Mouse (Mus musculus) large intestine, adult 2 months (tissue): ENCODE measurements around the gene Pmpcb. TPM values are rescaled to one million over a fixed set of nuclear protein-coding genes. Genes with fewer than 3 reads are reported as not detected.

Experiments
- DNase-seq: peaks from one replicate; pipeline ENCODE4 v3.0.0-alpha.2; 2012; ENCODE audit warnings: low read depth, low spot score
- WGBS: fragments of 180-500 bp; shearing (Covaris S2); methylation state at CpG from one replicate; pipeline ENCODE4 v1.1.7; 2018; 5-methylcytosine and 5-hydroxymethylcytosine counted together
- polyA plus RNA-seq: library from polyadenylated mRNA; depleted of rRNA; stranded (reverse); fragments of >200 nt; gene quantifications from 2 replicates; pipeline ENCODE4 v1.2.3, GENCODE M21; 2012; rRNA removed

Gene Pmpcb
- polyA plus RNA-seq, 1 experiment = 37.7 TPM

DNA sequence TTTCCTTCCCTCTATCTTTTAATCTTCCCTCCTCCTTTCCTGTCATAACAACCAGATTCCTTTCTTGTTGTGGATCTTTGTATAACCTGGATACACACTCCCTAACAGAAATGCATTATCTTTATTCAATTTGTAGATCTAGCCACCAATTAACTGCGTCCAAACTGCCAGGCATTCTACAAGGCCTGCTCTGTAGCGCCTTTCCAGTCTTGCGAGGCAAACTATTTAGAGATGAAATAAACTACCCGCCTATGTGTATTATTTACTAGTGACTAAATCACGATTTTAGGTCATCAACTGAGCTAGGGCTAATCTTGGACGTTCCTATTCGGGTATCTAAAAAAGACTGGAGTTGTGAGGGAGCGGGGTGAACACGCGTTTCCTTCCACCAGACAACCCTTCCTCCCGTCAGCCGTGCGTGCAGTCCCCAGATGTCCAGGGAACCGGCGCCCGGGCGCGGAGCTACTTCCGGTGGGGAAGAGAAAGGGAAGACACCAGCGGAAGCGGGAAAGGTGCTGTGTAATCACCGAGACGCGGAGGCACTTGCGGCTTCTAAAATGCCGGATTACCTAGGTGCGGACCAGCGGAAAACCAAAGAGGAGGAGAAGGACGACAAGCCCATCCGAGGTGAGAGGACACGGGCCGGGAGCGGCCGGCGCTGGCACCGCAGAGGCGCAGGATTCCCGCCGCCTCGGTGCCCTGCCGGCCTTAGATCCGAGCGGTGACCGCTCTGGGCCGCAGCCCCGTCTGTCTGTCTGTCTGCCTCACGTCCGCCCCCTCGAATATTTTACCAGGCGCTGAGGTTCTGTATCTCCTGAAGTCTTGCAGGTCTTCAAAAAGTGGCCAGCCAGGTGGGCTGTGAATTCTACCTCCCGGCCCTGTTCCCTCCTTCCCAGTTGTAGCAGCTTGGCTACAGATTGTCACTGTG lies 49.6 kb downstream of the Pmpcb start:
- WGBS = 1% methylated on average over 50 of the region's 51 CpGs
- DNase-seq = peak; percentile 73

DNA sequence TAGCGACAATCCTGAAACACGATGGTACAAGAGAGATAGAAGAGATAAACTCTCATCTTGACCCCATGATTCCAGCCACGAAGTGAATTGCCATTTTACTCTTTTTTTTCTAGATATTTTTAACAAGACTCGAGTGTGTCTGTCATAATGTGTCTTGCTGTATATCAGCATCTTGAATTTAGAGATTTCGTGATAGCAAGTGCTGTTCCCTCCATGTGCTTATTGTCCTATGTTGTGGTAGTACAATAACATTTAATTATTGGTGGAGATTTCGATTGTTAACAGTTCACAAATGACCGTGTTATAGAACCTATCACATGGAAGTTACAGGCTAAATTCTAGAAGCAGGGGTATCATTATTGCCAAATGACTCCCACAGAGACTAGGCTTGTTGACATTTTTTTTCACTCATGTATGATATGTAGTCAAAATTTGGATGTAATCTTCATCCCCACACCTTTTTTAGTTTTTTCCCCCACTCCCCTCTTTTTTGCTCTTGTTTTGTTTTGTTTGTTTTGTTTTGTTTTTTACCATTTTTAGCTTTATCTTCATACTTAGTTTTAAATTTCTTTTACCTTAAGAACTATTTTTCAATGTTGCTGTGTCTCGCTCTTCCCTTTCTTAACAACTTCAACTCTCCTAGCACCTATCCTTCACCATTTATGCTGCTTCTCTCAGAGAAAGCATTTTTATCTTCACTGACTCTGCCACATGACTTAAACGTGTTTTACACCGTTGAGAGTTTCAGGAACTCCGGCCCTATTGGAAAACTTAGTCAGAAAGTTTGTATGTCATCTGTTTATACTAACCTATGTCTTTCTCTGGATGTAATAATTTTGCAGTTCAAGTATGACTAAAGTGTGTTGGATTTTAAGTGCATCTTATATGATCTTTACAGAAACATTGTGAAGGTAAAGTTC lies 50.5 kb downstream of the Pmpcb start:
- DNase-seq = no peak
- 26% methylated on average over 11 of the region's 11 CpGs for WGBS

DNA sequence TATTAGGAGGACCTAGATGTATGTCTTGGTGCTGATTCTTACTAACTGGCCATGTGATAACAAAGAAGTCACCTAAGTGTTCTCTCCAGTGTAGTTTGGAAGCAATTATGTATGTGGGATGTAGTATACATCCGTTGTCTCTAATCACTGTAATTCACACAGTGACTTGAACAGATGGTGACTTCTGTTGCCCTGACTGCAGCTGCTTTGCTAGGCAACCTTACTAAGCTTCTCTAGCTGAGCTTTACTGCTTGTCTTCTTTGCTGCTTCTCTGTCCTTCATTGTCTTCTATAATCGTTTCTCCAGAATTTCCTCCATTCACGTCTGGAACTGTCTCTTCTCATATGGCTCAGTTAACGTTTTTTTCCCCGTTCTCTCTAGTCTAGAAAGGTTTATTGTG lies 52.1 kb downstream of the Pmpcb start:
- no peak for DNase-seq
- 46% methylated on average over 5 of the region's 5 CpGs for WGBS

DNA sequence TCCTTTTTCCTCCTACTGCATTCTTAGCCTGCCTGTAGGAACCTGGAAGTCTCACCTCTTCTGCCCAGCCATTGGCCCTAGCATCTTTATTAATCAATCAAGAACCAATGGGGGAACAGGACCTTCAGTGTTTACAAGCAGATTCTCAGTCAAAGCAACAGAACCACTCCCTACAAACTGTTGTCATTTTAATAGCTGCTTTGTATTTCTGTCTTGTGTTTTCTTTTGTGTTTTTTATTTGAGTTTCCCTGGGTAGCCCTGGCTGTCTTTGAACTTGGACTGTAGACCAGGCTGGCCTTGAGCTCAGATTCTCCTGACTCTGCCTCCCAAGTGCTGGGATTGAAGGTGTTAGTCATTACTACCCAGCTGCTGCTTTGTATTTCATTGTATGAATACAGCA lies 55.2 kb downstream of the Pmpcb start:
- DNase-seq = no peak

DNA sequence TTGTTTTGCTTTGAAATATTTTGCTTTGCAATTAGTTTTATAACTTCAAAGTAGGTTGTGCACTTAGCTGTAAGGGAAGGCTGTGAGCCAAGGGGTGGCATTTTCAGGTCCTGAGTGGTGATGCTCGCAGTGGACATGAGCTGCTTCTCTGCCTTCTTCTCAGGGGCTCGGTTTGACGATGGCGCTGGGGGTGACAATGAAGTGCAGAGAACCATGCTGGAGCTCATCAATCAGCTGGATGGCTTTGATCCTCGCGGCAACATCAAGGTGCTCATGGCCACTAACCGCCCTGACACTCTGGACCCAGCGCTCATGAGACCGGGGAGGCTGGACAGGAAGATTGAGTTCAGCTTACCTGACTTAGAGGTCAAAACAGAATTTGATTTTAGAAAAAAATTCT lies 66.0 kb downstream of the Pmpcb start:
- WGBS = 95% methylated on average over 9 of the region's 9 CpGs
- DNase-seq = no peak

DNA sequence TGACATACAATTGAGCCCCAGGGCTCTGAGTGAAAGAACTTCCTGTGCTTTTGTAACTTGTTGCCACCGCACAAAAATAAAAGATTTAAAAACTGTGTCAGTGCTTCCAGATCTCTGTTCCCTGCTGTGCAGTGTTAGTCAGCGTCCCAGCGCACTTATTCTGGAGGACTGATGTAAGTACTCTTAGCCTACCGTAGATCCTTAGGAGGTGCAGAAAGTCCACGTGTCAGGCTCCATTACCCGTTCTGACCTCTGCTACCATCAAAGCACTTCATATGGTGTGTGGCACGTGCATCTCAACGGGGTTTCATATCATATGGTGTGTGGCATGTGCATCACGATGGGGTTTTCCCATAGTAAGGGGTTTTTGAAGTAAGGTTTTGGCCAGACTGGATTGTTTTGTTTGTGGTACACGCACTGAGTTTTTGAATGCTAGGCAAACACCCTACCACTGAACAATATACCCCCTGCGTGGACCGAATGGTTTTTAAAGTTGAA lies 66.8 kb downstream of the Pmpcb start:
- DNase-seq = no peak
- WGBS = 96% methylated on average over 12 of the region's 12 CpGs

DNA sequence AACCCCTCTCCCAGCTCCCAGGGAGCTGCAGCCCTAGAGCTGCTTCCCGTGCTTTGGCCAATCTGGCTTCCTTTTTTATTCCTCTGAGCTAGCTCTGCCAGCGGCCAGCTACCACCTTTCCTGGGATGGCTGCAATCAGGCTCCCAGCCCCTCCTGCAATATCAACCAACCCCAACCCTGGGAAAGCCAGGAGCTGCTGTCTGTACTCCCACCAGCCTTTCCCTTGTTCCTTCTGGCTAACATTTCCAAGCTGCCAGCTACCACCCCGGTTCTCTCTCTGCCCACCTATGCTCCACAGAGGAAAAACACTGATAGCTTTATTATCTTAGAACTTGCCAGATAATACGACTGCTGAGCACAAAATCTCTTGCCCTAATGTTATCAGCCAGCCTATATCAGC lies 67.9 kb downstream of the Pmpcb start:
- DNase-seq = no peak
- WGBS = 82% methylated on average over 4 of the region's 4 CpGs

Other genes with a start within 250 kb of the Pmpcb start
- gene Lrrc17, start 193.6 kb upstream of the Pmpcb start, polyA plus RNA-seq = 1.1 and 1.6 TPM in 2 replicates
- gene Fbxl13, start 91.5 kb upstream of the Pmpcb start, polyA plus RNA-seq = 0.12 and 0.25 TPM in 2 replicates
- 23.3 and 27.9 TPM in 2 replicates for gene Armc10, start 91.3 kb upstream of the Pmpcb start, polyA plus RNA-seq
- 2.7 and 2.8 TPM in 2 replicates for gene Napepld, start 35.7 kb upstream of the Pmpcb start, polyA plus RNA-seq
- 4.3 and 7.6 TPM in 2 replicates for gene Dnajc2, start 48.1 kb downstream of the Pmpcb start, polyA plus RNA-seq
- 29.5 and 31.2 TPM in 2 replicates for gene Psmc2, start 48.1 kb downstream of the Pmpcb start, polyA plus RNA-seq
- gene Slc26a5, start 128.5 kb downstream of the Pmpcb start, polyA plus RNA-seq = 0.04 TPM in 1 of 2 replicates, not detected in the other